Mouse (Mus musculus) CH12.LX (cell line): ENCODE results near the gene She. TPM values are rescaled to one million over a fixed set of nuclear protein-coding genes. Genes with fewer than 3 reads are reported as not detected.

Experiments
- DNase-seq: peaks from one replicate; pipeline ENCODE4 v3.0.0-alpha.2; 2013; ENCODE audit errors: extremely low read depth
- H3K27ac ChIP-seq: 2 replicates; pipeline ENCODE4 v1.5.1; 2012; ENCODE audit warnings: low read depth, mild to moderate bottlenecking, control low read depth, moderate library complexity; ENCODE audit not compliant: insufficient read depth
- H3K27me3 ChIP-seq: replicated peaks from 2 replicates; pipeline ENCODE3; 2012; ENCODE audit warnings: inconsistent platforms
- H3K36me3 ChIP-seq, 2 experiments: replicated peaks in 1 of 2; 2 replicates each; pipeline versions ENCODE3 to v1.6.1; 2012; ENCODE audit warnings: inconsistent platforms in 1 of 2, low read length in 1 of 2, mild to moderate bottlenecking in 1 of 2, mixed read lengths in 1 of 2, moderate library complexity in 1 of 2; ENCODE audit not compliant: control insufficient read depth in 1 of 2, insufficient read depth in 1 of 2
- H3K4me1 ChIP-seq, 2 experiments: 2 replicates each; pipeline ENCODE4 v1.6.1; 2012; ENCODE audit warnings: inconsistent platforms in 1 of 2, moderate library complexity in 1 of 2; ENCODE audit not compliant: insufficient read depth in 2 of 2, control insufficient read depth in 1 of 2
- H3K4me2 ChIP-seq: 2 replicates; pipeline ENCODE4 v1.6.1; 2012; ENCODE audit warnings: low read depth, mild to moderate bottlenecking, control low read depth; ENCODE audit not compliant: poor library complexity, insufficient read depth, severe bottlenecking
- H3K4me3 ChIP-seq, 3 experiments: fragments of 150-350 bp in 1 of 3; sonication (generic) in 1 of 3; replicated peaks in 1 of 3; 2 replicates each; pipeline versions ENCODE3 to v1.5.1; 2011 to 2012; ENCODE audit warnings: low read depth in 2 of 3, low read length in 2 of 3, mild to moderate bottlenecking in 2 of 3, moderate library complexity in 2 of 3, control low read depth in 1 of 3, improper control_type of control experiment in 1 of 3, inconsistent platforms in 1 of 3, mixed read lengths in 1 of 3; ENCODE audit not compliant: poor library complexity in 1 of 3
- H3K79me2 ChIP-seq: replicated peaks from 2 replicates; pipeline ENCODE4 v1.6.1; 2012; ENCODE audit warnings: mild to moderate bottlenecking, moderate library complexity; ENCODE audit not compliant: control insufficient read depth, poor library complexity, insufficient read depth, severe bottlenecking; ENCODE audit errors: extremely low read depth
- H3K9ac ChIP-seq: 2 replicates; pipeline ENCODE4 v1.6.1; 2012; ENCODE audit warnings: low read depth, mild to moderate bottlenecking, control low read depth, moderate library complexity; ENCODE audit not compliant: insufficient read depth
- H3K9me3 ChIP-seq: replicated peaks from 2 replicates; pipeline ENCODE3; 2012; ENCODE audit warnings: low read length, inconsistent platforms, mixed read lengths
- BHLHE40 ChIP-seq: IDR thresholded peaks from 2 replicates; pipeline ENCODE4 v1.6.1; 2011; ENCODE audit warnings: mild to moderate bottlenecking, low read depth, low read length, improper control_type of control experiment
- CTCF ChIP-seq, 2 experiments: IDR thresholded peaks in 1 of 2; conservative IDR thresholded peaks in 1 of 2; 2 replicates each; pipeline ENCODE4 v1.5.1; 2011 to 2012; ENCODE audit warnings: low read depth in 2 of 2, low read length in 2 of 2, improper control_type of control experiment in 1 of 2, inconsistent platforms in 1 of 2, mild to moderate bottlenecking in 1 of 2, moderate library complexity in 1 of 2
- ELF1 ChIP-seq: IDR thresholded peaks from 2 replicates; pipeline ENCODE4 v1.6.1; 2014; ENCODE audit warnings: low read depth, mild to moderate bottlenecking, inconsistent platforms, low read length, improper control_type of control experiment
- JUN ChIP-seq: IDR thresholded peaks from 2 replicates; pipeline ENCODE4 v1.6.1; 2011; ENCODE audit warnings: low read depth, mild to moderate bottlenecking, low read length, improper control_type of control experiment, moderate library complexity; ENCODE audit not compliant: insufficient read depth
- KAT2A ChIP-seq: IDR thresholded peaks from 2 replicates; pipeline ENCODE4 v1.6.1; 2012; ENCODE audit warnings: low read length, improper control_type of control experiment, inconsistent platforms; ENCODE audit not compliant: insufficient replicate concordance
- MAX ChIP-seq: IDR thresholded peaks from 2 replicates; pipeline ENCODE4 v1.6.1; 2011; ENCODE audit warnings: low read length, improper control_type of control experiment
- MYC ChIP-seq: IDR thresholded peaks from 2 replicates; pipeline ENCODE4 v1.6.1; 2011; ENCODE audit warnings: low read depth, mild to moderate bottlenecking, improper control_type of control experiment, low read length
- NELFE ChIP-seq: IDR thresholded peaks from 2 replicates; pipeline ENCODE4 v1.6.1; 2011; ENCODE audit warnings: low read depth, low read length, improper control_type of control experiment
- POLR2A ChIP-seq: IDR thresholded peaks from 2 replicates; pipeline ENCODE4 v1.6.1; 2011; ENCODE audit warnings: low read depth, mild to moderate bottlenecking, improper control_type of control experiment, low read length
- POLR2AphosphoS2 ChIP-seq: IDR thresholded peaks from 2 replicates; pipeline ENCODE4 v1.6.1; 2011; ENCODE audit warnings: low read depth, low read length, improper control_type of control experiment
- SMC3 ChIP-seq: IDR thresholded peaks from 2 replicates; pipeline ENCODE4 v1.6.1; 2011; ENCODE audit warnings: low read depth, low read length, improper control_type of control experiment
- TBP ChIP-seq: conservative IDR thresholded peaks from 2 replicates; pipeline ENCODE4 v1.6.1; 2011; ENCODE audit warnings: low read depth, low read length, improper control_type of control experiment
- TCF12 ChIP-seq: IDR thresholded peaks from 2 replicates; pipeline ENCODE4 v1.6.1; 2014; ENCODE audit warnings: low read depth, mild to moderate bottlenecking, inconsistent platforms, low read length, improper control_type of control experiment
- UBTF ChIP-seq: IDR thresholded peaks from 2 replicates; pipeline ENCODE4 v1.6.1; 2012; ENCODE audit warnings: low read depth, mild to moderate bottlenecking, inconsistent platforms, low read length, improper control_type of control experiment, moderate library complexity
- USF1 ChIP-seq: IDR thresholded peaks from 2 replicates; pipeline ENCODE4 v1.6.1; 2014; ENCODE audit warnings: low read depth, mild to moderate bottlenecking, inconsistent platforms, low read length, improper control_type of control experiment
- USF2 ChIP-seq: conservative IDR thresholded peaks from 2 replicates; pipeline ENCODE4 v1.6.1; 2011; ENCODE audit warnings: low read depth, low read length, improper control_type of control experiment
- ZC3H11A ChIP-seq: IDR thresholded peaks from 2 replicates; pipeline ENCODE4 v1.6.1; 2012; ENCODE audit warnings: low read depth, mild to moderate bottlenecking, inconsistent platforms, low read length, improper control_type of control experiment
- ZMIZ1 ChIP-seq: IDR thresholded peaks from 2 replicates; pipeline ENCODE4 v1.6.1; 2012; ENCODE audit warnings: low read depth, mild to moderate bottlenecking, inconsistent platforms, low read length, improper control_type of control experiment
- dilution Hi-C: fragments of 300-500 bp; cut with MboI; formaldehyde crosslinking; loops from 2 replicates; pipeline ENCODE4 v1.14.3; 2020; ENCODE audit warnings: low sequenced_read_pairs; ENCODE audit not compliant: extremely low pct_unique_long_range_greater_than_20kb, extremely low pct_ligation_motif_present
- in situ Hi-C: fragments of 300-500 bp; cut with MboI; formaldehyde crosslinking; loops from 3 replicates; pipeline ENCODE4 v1.14.3; 2019; ENCODE audit warnings: low sequenced_read_pairs, low pct_ligation_motif_present, low pct_unique_long_range_greater_than_20kb, mixed read lengths
- polyA plus RNA-seq: library from polyadenylated mRNA; unstranded; fragments of >175 nt; gene quantifications from 2 replicates; pipeline ENCODE4 v1.2.1, GENCODE M21; 2012; ENCODE audit warnings: low read depth; ENCODE audit not compliant: insufficient read length
- total RNA-seq, 2 experiments: library from RNA; depleted of rRNA; stranded (reverse); fragments of 300-350 nt in 1 of 2; fragments of >200 nt in 1 of 2; gene quantifications; 2 replicates each; pipeline ENCODE4 v1.2.3; 2012 to 2014

The She gene
- total and polyA plus RNA-seq, 3 experiments, result not detected

GRCm38 (mm10) chr3:89865764-89866163, 34.6 kb downstream of the She start:
- Histone ChIP-seq H3K36me3 (no peaks in the 10 kb centered on the region), H3K4me2 (no peak overlapping the region), H3K9me3 (no peaks in the 10 kb centered on the region), H3K4me3 (no peak overlapping the region), H3K4me1 (peaks cover 18 to 63% of the 10 kb centered on the region in 2 experiments), H3K9ac (no peak overlapping the region), H3K27me3 (peaks cover 2% of the 10 kb centered on the region), H3K79me2 (no peaks in the 10 kb centered on the region), H3K27ac (no peak overlapping the region)
- in situ Hi-C loops (no loop called here), dilution Hi-C loops (no loop called here)
- no peak for DNase-seq
- no peak for TF ChIP-seq CTCF (conservative IDR thresholded peaks at IDR 0.05 in 1 of 2, IDR thresholded peaks at IDR 0.05 in 1 of 2; ENCODE audit: low read depth in 2 of 2, low read length in 2 of 2)
- no peak for TF ChIP-seq USF2
- no peak for TF ChIP-seq USF1
- no peak for TF ChIP-seq POLR2A
- TF ChIP-seq BHLHE40, result no peak
- TF ChIP-seq MYC, result no peak
- no peak for TF ChIP-seq ZMIZ1
- TF ChIP-seq ELF1, result no peak

- TF ChIP-seq TCF12 (no peak), JUN (no peak), SMC3 (no peak), MAX (no peak), TBP (no peak), ZC3H11A (no peak), POLR2AphosphoS2 (no peak), KAT2A (no peak), UBTF (no peak), NELFE (no peak), POLR2A (no peak)
- in situ Hi-C loops (no loop called here), dilution Hi-C loops (no loop called here)
- no peak overlapping the region for H3K9ac ChIP-seq
- no peak overlapping the region for H3K27ac ChIP-seq
- no peak overlapping the region for H3K4me3 ChIP-seq
- no peaks in the 10 kb centered on the region for H3K79me2 ChIP-seq
- H3K4me1 ChIP-seq, result peaks cover 9 to 58% of the 10 kb centered on the region in 2 experiments; a peak in 3 of 4 replicates
- no peak for DNase-seq
- H3K27me3 ChIP-seq, result peaks cover 2% of the 10 kb centered on the region
- H3K36me3 ChIP-seq, result no peaks in the 10 kb centered on the region
- H3K4me2 ChIP-seq, result no peak overlapping the region
- peaks cover under 1% of the 10 kb centered on the region for H3K9me3 ChIP-seq
Observed at GRCm38 (mm10) chr3:89867651-89868050, 36.5 kb downstream of the She start.
